Mouse (Mus musculus): ENCODE data around the gene Eaf2. TPM values are rescaled to one million over a fixed set of nuclear protein-coding genes. Genes with fewer than 3 reads are reported as not detected.

The Eaf2 gene
- polyA plus RNA-seq (2015; fragmentation: Nextera tagmentation; extraction: Ambion mirVana) = 2.3 and 2.8 TPM in 2 replicates

DNA sequence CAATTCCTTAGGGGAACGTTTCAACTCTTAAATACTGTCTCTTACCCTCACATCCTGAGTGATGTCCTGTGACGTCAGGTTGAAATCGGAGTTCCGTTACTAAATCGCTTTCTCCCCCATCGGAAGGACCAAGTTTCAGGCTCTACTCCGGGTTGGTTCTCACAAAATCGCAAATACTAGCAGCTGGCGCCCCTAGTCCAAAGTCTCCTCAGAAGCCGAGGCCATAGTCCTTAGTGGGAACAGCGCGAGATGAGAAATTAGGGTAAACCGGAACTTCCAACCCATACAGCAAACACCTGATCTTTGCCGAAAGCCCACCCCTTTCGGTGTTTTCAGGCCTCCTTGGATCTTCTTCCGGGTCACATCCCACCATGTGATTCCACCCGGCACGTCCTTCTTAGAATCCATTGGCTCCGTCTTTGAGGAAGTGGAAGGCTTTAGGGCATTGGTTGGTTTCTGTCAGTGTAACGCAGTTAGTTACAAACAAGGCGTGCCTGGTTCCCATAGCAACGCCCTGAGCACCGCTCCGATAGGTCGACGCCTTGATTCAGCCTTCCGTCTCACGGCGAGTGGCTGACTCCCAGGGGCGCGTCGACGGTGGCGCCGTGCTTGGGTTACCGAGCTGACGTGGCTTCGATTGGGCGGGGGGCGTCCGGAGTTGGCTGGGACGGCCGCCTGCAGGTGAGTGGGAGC, at the start of gene Eaf2, which contains the start of gene Golgb1:
Gene Eaf2 (minus strand): TSS at position 421 of the 693 bp plus-strand sequence.
Gene Golgb1 (plus strand): TSS at position 558 of the 693 bp plus-strand sequence.
- Histone ChIP-seq H3K4me2 (peak within 1 kb of the TSS; percentile 72), H3K36me3 (peaks cover 16% of the 10 kb centered on the region), H3K4me3 (peak within 1 kb of the TSS; percentile 91), H3K9ac (peak within 1 kb of the TSS; percentile 88), H3K27me3 (no peaks in the 10 kb centered on the region), H3K4me1 (peaks cover 18% of the 10 kb centered on the region), H3K9me3 (no peaks in the 10 kb centered on the region), H3K27ac (peak within 1 kb of the TSS; percentile 78)
- under 1% methylated on average over 43 of the region's 43 CpGs for WGBS
- peak; percentile 100 for ATAC-seq (ENCODE audit: insufficient number of reproducible peaks, insufficient read depth, low FRiP score, low TSS enrichment, low read depth)

DNA sequence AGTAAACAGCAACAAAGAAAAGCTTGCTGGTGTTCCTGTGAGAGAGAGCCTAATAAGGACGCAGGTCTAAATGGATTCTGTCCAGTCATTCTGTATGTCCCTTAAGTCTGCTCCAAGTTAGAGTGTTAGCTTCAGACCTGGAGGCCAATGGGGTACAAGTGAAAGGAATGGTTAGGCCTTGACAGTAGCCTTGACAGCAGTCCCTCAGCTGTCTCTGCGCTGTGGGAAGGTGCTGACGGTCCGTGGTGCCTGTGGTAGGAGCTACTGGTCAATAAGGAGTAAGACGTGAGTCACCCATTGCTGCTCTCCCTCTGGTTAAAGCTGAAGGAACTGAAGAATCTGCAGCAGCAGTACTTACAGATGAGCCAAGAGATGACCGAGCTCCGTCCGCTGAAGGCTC, 49.5 kb upstream of the Eaf2 start:
- Histone ChIP-seq H3K27me3 (no peaks in the 10 kb centered on the region), H3K4me1 (no peaks in the 10 kb centered on the region), H3K4me3 (no peak overlapping the region), H3K4me2 (no peak overlapping the region), H3K9me3 (no peaks in the 10 kb centered on the region), H3K9ac (no peak overlapping the region), H3K36me3 (peaks cover 79% of the 10 kb centered on the region), H3K27ac (no peak overlapping the region)
- 96% methylated on average over 8 of the region's 8 CpGs for WGBS
- ATAC-seq (ENCODE audit: insufficient number of reproducible peaks, insufficient read depth, low FRiP score, low TSS enrichment, low read depth) = no peak

DNA sequence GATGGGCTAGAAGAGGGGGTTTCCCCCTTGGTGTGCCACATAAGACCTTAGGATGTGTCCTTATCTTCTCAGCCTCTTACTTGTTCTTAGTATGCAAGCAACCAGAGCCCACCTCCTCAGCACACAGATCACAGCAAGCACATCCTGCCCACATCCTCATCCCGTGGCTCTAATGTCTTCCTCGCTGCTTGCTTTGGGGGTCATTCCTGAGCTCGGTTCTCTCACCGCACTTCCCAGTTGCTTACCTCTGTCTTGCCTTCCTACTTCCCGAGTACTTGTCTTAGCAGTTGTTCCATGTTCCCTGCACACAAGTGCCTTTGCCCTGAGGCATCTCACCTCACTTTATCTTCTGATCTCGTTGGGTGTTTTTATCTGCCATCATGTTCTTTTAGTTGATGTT, 47.2 kb upstream of the Eaf2 start:
- H3K36me3 ChIP-seq = peaks cover 76% of the 10 kb centered on the region
- no peak overlapping the region for H3K4me2 ChIP-seq
- 78% methylated on average over 6 of the region's 6 CpGs for WGBS
- H3K27me3 ChIP-seq = no peaks in the 10 kb centered on the region
- no peak overlapping the region for H3K27ac ChIP-seq
- ATAC-seq (ENCODE audit: insufficient number of reproducible peaks, insufficient read depth, low FRiP score, low TSS enrichment, low read depth) = no peak
- H3K9me3 ChIP-seq = no peaks in the 10 kb centered on the region
- H3K4me3 ChIP-seq = no peak overlapping the region
- no peak overlapping the region for H3K9ac ChIP-seq
- no peaks in the 10 kb centered on the region for H3K4me1 ChIP-seq

DNA sequence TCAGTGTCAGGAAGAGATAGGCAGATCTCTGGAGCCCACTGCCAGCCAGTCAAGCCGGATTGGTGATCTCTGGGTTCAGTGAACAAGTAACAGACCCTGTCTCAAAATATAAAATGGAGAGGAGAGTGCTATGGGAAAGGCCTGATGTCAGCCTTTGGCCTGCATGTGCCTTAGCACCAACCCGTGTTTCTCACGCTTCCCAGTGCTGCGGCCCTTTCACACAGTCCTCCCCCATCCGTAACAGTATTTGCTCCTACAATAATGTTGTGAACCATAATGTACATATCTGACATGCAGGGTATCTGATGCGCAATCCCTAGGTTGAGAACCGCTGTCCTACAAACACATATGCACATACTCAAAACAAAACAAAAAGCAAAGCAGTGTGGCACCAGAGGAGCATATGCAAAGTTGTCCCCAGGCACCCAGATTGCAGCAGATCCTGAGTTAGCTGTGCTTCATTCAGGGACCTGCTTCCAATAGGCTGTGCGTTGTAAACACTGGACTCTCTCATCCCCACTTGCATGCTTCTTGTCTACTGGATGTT, 46.3 kb upstream of the Eaf2 start:
- Histone ChIP-seq H3K4me2 (no peak overlapping the region), H3K9ac (no peak overlapping the region), H3K27ac (no peak overlapping the region), H3K27me3 (no peaks in the 10 kb centered on the region), H3K4me3 (no peak overlapping the region), H3K36me3 (peaks cover 75% of the 10 kb centered on the region), H3K9me3 (no peaks in the 10 kb centered on the region), H3K4me1 (no peaks in the 10 kb centered on the region)
- ATAC-seq (ENCODE audit: insufficient number of reproducible peaks, insufficient read depth, low FRiP score, low TSS enrichment, low read depth) = no peak
- 94% methylated on average over 8 of the region's 8 CpGs for WGBS

DNA sequence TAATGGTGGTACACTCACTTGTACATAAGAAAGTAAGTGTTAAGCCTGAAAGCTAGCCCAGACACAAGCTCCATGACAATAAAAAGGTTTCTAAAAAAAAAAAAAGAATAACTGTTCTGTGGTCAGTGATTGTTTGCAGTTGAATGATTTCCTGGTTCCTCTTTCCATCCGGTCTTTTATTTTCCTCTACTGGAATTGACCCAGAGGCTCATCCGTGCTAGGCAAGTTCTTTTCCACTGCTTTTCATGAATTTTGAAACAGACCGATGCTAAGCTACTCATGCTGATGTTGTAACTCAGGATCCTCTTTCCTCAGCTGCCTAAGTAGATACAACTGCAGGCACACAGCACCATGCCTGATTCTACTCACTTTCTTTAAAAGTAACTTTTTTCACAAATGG, 45.6 kb upstream of the Eaf2 start:
- H3K27me3 ChIP-seq = no peaks in the 10 kb centered on the region
- H3K27ac ChIP-seq = no peak overlapping the region
- WGBS = 91% methylated on average over 3 of the region's 3 CpGs
- ATAC-seq (ENCODE audit: insufficient number of reproducible peaks, insufficient read depth, low FRiP score, low TSS enrichment, low read depth) = no peak
- peaks cover 75% of the 10 kb centered on the region for H3K36me3 ChIP-seq
- H3K4me1 ChIP-seq = no peaks in the 10 kb centered on the region
- H3K9me3 ChIP-seq = no peaks in the 10 kb centered on the region
- no peak overlapping the region for H3K4me3 ChIP-seq
- H3K4me2 ChIP-seq = no peak overlapping the region
- no peak overlapping the region for H3K9ac ChIP-seq

DNA sequence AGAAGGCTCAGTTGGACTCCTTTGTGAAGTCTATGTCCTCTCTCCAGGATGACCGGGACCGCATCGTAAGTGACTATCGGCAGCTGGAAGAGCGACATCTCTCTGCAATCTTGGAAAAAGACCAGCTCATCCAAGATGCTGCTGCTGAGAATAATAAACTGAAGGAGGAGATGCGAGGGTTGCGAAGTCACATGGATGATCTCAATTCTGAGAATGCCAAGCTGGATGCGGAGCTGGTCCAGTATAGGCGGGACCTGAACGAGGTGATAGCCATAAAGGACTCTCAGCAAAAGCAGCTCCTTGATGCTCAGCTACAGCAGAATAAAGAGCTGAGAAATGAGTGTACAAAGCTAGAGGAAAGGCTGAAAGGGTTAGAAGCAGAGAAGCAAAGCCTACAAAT, 43.7 kb upstream of the Eaf2 start:
- Histone ChIP-seq H3K36me3 (peaks cover 81% of the 10 kb centered on the region), H3K4me3 (no peak overlapping the region), H3K4me2 (no peak overlapping the region), H3K9ac (no peak overlapping the region), H3K27me3 (no peaks in the 10 kb centered on the region), H3K27ac (no peak overlapping the region), H3K4me1 (no peaks in the 10 kb centered on the region), H3K9me3 (no peaks in the 10 kb centered on the region)
- ATAC-seq (ENCODE audit: insufficient number of reproducible peaks, insufficient read depth, low FRiP score, low TSS enrichment, low read depth) = no peak
- WGBS = 97% methylated on average over 10 of the region's 10 CpGs

DNA sequence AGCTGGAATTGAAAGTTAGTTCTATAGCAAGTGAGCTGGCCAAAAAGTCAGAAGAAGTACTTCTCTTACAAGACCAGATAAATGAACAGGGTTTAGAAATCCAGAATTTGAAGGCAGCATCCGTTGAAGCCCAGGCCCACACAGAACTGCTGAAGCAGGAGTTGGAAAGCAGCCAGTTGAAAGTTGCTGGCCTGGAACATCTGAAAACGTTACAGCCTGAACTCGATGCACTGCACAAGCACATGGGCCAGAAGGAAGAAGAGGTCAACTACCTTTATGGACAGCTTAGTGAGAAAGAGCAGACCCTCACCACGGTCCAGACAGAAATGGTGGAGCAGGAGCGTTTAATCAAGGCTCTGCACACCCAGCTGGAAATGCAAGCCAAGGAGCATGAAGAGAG, 39.4 kb upstream of the Eaf2 start:
- no peak overlapping the region for H3K4me3 ChIP-seq
- ATAC-seq (ENCODE audit: insufficient number of reproducible peaks, insufficient read depth, low FRiP score, low TSS enrichment, low read depth) = no peak
- 83% methylated on average over 5 of the region's 5 CpGs for WGBS
- H3K36me3 ChIP-seq = peaks cover 89% of the 10 kb centered on the region
- H3K4me2 ChIP-seq = no peak overlapping the region
- no peaks in the 10 kb centered on the region for H3K27me3 ChIP-seq
- H3K9me3 ChIP-seq = no peaks in the 10 kb centered on the region
- H3K4me1 ChIP-seq = no peaks in the 10 kb centered on the region
- H3K9ac ChIP-seq = no peak overlapping the region
- no peak overlapping the region for H3K27ac ChIP-seq

DNA sequence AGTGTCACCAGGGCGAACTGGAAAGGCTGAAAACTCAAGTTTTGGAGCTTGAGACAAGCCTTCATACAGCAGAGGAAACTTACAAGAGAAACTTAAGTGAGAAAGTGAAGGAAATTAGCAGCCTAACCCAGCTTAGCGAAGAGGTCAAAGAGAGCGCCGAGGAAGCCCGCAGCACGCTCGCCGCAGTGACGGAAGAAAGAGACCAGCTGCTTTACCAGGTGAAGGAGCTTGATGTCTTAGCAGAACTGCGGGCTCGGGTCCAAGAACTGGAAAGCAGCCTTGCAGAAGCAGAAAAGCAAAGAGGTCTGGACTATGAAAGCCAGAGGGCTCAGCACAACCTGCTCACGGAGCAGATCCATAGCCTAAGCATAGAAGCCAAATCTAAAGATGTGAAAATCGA, 37.5 kb upstream of the Eaf2 start:
- peaks cover 86% of the 10 kb centered on the region for H3K36me3 ChIP-seq
- no peak overlapping the region for H3K9ac ChIP-seq

DNA sequence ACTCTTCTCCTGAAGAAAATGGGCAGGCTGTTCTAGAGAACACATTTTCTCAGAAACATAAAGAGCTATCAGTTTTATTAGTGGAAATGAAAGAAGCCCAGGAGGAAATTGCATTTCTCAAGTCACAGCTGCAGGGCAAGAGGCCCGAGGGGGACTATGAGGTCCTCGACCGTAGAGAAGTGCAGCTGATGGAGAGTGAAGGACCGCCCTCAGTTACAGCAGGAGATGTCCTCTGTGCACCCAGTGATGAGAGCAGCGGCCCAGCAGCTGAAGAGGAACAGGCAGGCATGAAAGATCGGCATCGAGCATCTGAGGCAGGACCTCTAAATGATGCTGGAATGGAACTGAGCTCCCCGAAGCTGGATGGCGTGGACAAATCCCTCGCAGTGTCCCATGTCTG, 37.1 kb upstream of the Eaf2 start:
- H3K9me3 ChIP-seq = no peaks in the 10 kb centered on the region
- H3K27me3 ChIP-seq = no peaks in the 10 kb centered on the region
- no peak overlapping the region for H3K4me2 ChIP-seq
- H3K27ac ChIP-seq = no peak overlapping the region
- WGBS = 89% methylated on average over 10 of the region's 10 CpGs
- H3K4me1 ChIP-seq = no peaks in the 10 kb centered on the region
- H3K36me3 ChIP-seq = peaks cover 83% of the 10 kb centered on the region
- H3K9ac ChIP-seq = no peak overlapping the region
- ATAC-seq (ENCODE audit: insufficient number of reproducible peaks, insufficient read depth, low FRiP score, low TSS enrichment, low read depth) = no peak
- no peak overlapping the region for H3K4me3 ChIP-seq

More for the DNA sequence above, 37.5 kb upstream of the Eaf2 start:
- 92% methylated on average over 13 of the region's 13 CpGs for WGBS
- Histone ChIP-seq H3K4me2 (no peak overlapping the region), H3K27me3 (no peaks in the 10 kb centered on the region), H3K4me1 (no peaks in the 10 kb centered on the region), H3K9me3 (no peaks in the 10 kb centered on the region), H3K27ac (no peak overlapping the region), H3K4me3 (no peak overlapping the region)
- no peak for ATAC-seq (ENCODE audit: insufficient number of reproducible peaks, insufficient read depth, low FRiP score, low TSS enrichment, low read depth)

DNA sequence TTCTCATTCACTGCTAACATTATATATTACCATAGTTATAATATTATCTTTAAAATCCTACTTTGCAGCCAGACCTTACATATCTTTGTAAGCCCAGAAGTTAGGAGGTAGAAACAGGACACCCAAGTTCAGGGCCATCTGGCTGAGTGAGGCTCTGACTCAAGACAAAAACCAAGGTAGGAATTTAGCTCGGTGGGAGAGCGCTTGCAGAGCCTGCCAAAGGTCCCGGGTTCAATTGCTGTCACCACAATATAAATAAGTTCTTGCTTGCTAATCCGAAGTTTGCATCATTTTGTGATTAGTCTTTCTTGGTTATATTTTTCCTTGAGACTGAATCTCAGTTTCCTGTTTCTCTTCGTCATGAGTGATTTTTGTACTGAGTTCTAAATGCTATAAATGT, 28.4 kb upstream of the Eaf2 start:
- no peak overlapping the region for H3K4me3 ChIP-seq
- H3K4me2 ChIP-seq = no peak overlapping the region
- no peak overlapping the region for H3K27ac ChIP-seq
- H3K9me3 ChIP-seq = no peaks in the 10 kb centered on the region
- H3K4me1 ChIP-seq = no peaks in the 10 kb centered on the region
- no peaks in the 10 kb centered on the region for H3K27me3 ChIP-seq
- no peak for ATAC-seq (ENCODE audit: insufficient number of reproducible peaks, insufficient read depth, low FRiP score, low TSS enrichment, low read depth)
- peaks cover 64% of the 10 kb centered on the region for H3K36me3 ChIP-seq
- 87% methylated on average over 5 of the region's 5 CpGs for WGBS
- H3K9ac ChIP-seq = no peak overlapping the region

DNA sequence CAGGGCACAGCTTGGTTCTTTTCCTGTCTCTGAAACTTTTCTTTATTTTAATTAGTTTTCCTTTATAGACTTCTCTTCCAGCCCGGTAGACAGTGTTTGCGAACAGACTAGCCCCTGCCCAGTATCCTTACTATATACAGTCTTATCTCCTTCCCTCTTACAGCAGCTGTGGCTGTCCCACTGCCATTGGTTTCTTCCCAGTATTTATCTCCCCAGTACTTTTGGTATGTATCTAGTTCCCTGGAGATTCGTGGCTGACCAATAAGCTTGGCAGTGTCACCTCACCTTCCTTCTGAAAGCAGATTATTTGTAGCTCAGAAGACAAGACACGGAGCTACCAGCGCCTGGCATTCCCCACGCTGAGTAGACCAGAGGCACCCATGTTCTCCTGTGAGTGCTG, 21.9 kb upstream of the Eaf2 start:
- 94% methylated on average over 6 of the region's 6 CpGs for WGBS
- ATAC-seq (ENCODE audit: insufficient number of reproducible peaks, insufficient read depth, low FRiP score, low TSS enrichment, low read depth) = no peak
- H3K27me3 ChIP-seq = no peaks in the 10 kb centered on the region

DNA sequence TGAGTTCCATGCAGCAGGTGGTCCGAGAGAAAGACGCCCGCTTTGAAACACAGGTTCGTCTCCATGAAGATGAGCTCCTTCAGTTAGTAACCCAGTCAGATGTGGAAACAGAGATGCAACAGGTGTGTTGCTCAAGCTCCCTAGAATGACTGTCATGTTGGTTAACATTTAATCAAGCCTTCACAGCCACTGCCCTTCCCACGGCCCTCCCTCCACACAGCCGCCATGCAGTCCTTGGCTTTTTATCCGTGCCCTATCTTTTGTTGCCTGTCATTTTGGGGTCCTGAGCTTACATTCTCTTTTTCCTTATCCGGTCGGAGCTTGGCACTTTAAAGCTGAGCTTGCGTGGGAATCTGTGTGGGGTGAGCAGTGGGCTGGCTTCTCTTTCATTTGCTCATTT, 18.5 kb upstream of the Eaf2 start:
- Histone ChIP-seq H3K9me3 (no peaks in the 10 kb centered on the region), H3K36me3 (peaks cover 82% of the 10 kb centered on the region), H3K9ac (no peak overlapping the region), H3K27ac (no peak overlapping the region), H3K4me3 (no peak overlapping the region), H3K4me1 (no peaks in the 10 kb centered on the region), H3K27me3 (no peaks in the 10 kb centered on the region), H3K4me2 (no peak overlapping the region)
- 91% methylated on average over 10 of the region's 10 CpGs for WGBS
- no peak for ATAC-seq (ENCODE audit: insufficient number of reproducible peaks, insufficient read depth, low FRiP score, low TSS enrichment, low read depth)

More for the DNA sequence above, 21.9 kb upstream of the Eaf2 start:
- no peaks in the 10 kb centered on the region for H3K4me1 ChIP-seq
- H3K4me3 ChIP-seq = no peak overlapping the region
- H3K4me2 ChIP-seq = no peak overlapping the region
- peaks cover 81% of the 10 kb centered on the region for H3K36me3 ChIP-seq
- no peak overlapping the region for H3K27ac ChIP-seq
- no peak overlapping the region for H3K9ac ChIP-seq
- no peaks in the 10 kb centered on the region for H3K9me3 ChIP-seq

All from embryonic facial prominence, embryonic 13.5 days (tissue).